Mouse (Mus musculus) monocyte, adult 2 months (primary cell): ENCODE results near the gene Nelfb.
A peak's percentile ranks its signal among the peaks of the same experiment; 100 is the strongest.
"Not testable (repeated sequence)": the region's sequence is repeated elsewhere in the genome, so short reads cannot be mapped to it uniquely, and the experiment has no call there.

Experiments
- DNase-seq, 2 experiments: peaks; one replicate each; pipeline ENCODE4 v3.0.0; 2022; ENCODE audit warnings: low spot score in 2 of 2, low read depth in 1 of 2

Nelfb gene

GRCm38 (mm10) chr2:25211121-25211670 is at the start of gene Nelfb:
Nelfb (minus strand) TSS chr2:25211489.
- DNase-seq: peak; percentile 80 to 83

- DNase-seq: no peak
These were observed 47.6 kb upstream of the Nelfb start for GRCm38 (mm10) chr2:25258887-25259286.

- DNase-seq: not testable (repeated sequence)
These were observed 46.0 kb upstream of the Nelfb start for GRCm38 (mm10) chr2:25257250-25257649.

GRCm38 (mm10) chr2:25256443-25257109 is 45.3 kb upstream of the Nelfb start:
- peak in 1 of 2 experiments; percentile 53 for DNase-seq

GRCm38 (mm10) chr2:25255284-25255779 is 44.0 kb upstream of the Nelfb start, which contains the start of gene Tmem203:
Tmem203 (plus strand) TSS chr2:25255439.
- peak; percentile 63 to 77 for DNase-seq

- DNase-seq: no peak
These were observed 41.0 kb upstream of the Nelfb start for GRCm38 (mm10) chr2:25252331-25252730.

- DNase-seq: no peak
These were observed 35.1 kb upstream of the Nelfb start, which contains the start of gene AL732309.1 for GRCm38 (mm10) chr2:25246183-25247072. AL732309.1 (minus strand) TSS chr2:25246863.

- no peak for DNase-seq
These were observed 32.9 kb upstream of the Nelfb start for GRCm38 (mm10) chr2:25244144-25244543.

GRCm38 (mm10) chr2:25243342-25243741 is 32.1 kb upstream of the Nelfb start:
- no peak for DNase-seq

GRCm38 (mm10) chr2:25242101-25242506 is 30.8 kb upstream of the Nelfb start, which contains the start of the genes Rnf208 and Cysrt1:
Rnf208 (plus strand) TSS chr2:25242255.
Cysrt1 (minus strand) TSS chr2:25242452.
- DNase-seq: no peak

GRCm38 (mm10) chr2:25241438-25241775 is 30.1 kb upstream of the Nelfb start:
- DNase-seq: no peak

- no peak for DNase-seq
These were observed 29.6 kb upstream of the Nelfb start for GRCm38 (mm10) chr2:25240723-25241437.

- DNase-seq: no peak
These were observed 29.0 kb upstream of the Nelfb start for GRCm38 (mm10) chr2:25240310-25240709.

GRCm38 (mm10) chr2:25239766-25240165 is 28.5 kb upstream of the Nelfb start:
- no peak for DNase-seq

- no peak for DNase-seq
These were observed 26.8 kb upstream of the Nelfb start for GRCm38 (mm10) chr2:25238106-25238505.

- DNase-seq: no peak
These were observed 26.2 kb upstream of the Nelfb start for GRCm38 (mm10) chr2:25237522-25237921.

- DNase-seq: no peak
These were observed 25.3 kb upstream of the Nelfb start, which contains the start of gene Rnf224 for GRCm38 (mm10) chr2:25236614-25237013. Rnf224 (minus strand) TSS chr2:25236787.

GRCm38 (mm10) chr2:25234551-25235220 is 23.4 kb upstream of the Nelfb start:
- DNase-seq: no peak

GRCm38 (mm10) chr2:25234050-25234449 is 22.8 kb upstream of the Nelfb start, which contains the start of gene Slc34a3:
Slc34a3 (minus strand) TSS chr2:25234364.
- DNase-seq: no peak

- DNase-seq: no peak
These were observed 22.1 kb upstream of the Nelfb start for GRCm38 (mm10) chr2:25233421-25233820.
